Mouse (Mus musculus) neural tube, embryonic 15.5 days (tissue): ENCODE data around the gene Spin1. TPM values are rescaled to one million over a fixed set of nuclear protein-coding genes. Genes with fewer than 3 reads are reported as not detected.
"Not testable (repeated sequence)": the region's sequence is repeated elsewhere in the genome, so short reads cannot be mapped to it uniquely, and the experiment has no call there.

Experiments used
- ATAC-seq: fragments of 200-750 bp; cut with Nextera tagmentation; 2 replicates; pipeline ENCODE4 v1.8.0; 2017; ENCODE audit warnings: mild to moderate bottlenecking, moderate TSS enrichment, moderate library complexity; ENCODE audit not compliant: low FRiP score
- H3K27ac ChIP-seq: fragments of 300-500 bp; sonication (generic); replicated peaks from 2 replicates; pipeline ENCODE4 v1.5.1; 2015; ENCODE audit warnings: mild to moderate bottlenecking, inconsistent platforms
- H3K27me3 ChIP-seq: fragments of 300-500 bp; sonication (generic); replicated peaks from 2 replicates; pipeline ENCODE4 v1.6.1; 2015; ENCODE audit warnings: inconsistent platforms
- H3K36me3 ChIP-seq: fragments of 300-500 bp; sonication (generic); 2 replicates; pipeline ENCODE4 v1.6.1; 2015; ENCODE audit warnings: inconsistent platforms
- H3K4me1 ChIP-seq: fragments of 300-500 bp; sonication (generic); 2 replicates; pipeline ENCODE4 v1.6.1; 2015; ENCODE audit warnings: inconsistent platforms
- H3K4me2 ChIP-seq: fragments of 300-500 bp; sonication (generic); 2 replicates; pipeline ENCODE4 v1.6.1; 2015; ENCODE audit warnings: inconsistent platforms, mild to moderate bottlenecking, moderate library complexity
- H3K4me3 ChIP-seq: fragments of 300-500 bp; sonication (generic); replicated peaks from 2 replicates; pipeline ENCODE4 v1.5.1; 2015; ENCODE audit warnings: mild to moderate bottlenecking, inconsistent platforms
- H3K9ac ChIP-seq: fragments of 300-500 bp; sonication (generic); replicated peaks from 2 replicates; pipeline ENCODE4 v1.6.1; 2015; ENCODE audit warnings: mild to moderate bottlenecking, inconsistent platforms
- H3K9me3 ChIP-seq: fragments of 300-500 bp; sonication (generic); replicated peaks from 2 replicates; pipeline ENCODE4 v1.6.1; 2016; ENCODE audit warnings: inconsistent platforms
- WGBS: fragments of 180-500 bp; shearing (Covaris S2); methylation state at CpG from one replicate; pipeline ENCODE4 v1.1.7; 2015; ENCODE audit warnings: mixed read lengths; 5-methylcytosine and 5-hydroxymethylcytosine counted together
- polyA plus RNA-seq: library from polyadenylated mRNA; unstranded; fragments of >200 nt; fragmentation: Nextera tagmentation; extraction: Ambion mirVana; gene quantifications from 2 replicates; pipeline ENCODE4 v1.2.1, GENCODE M21; 2015

The Spin1 gene
- polyA plus RNA-seq = 125 and 135 TPM in 2 replicates

GRCm38 (mm10) chr13:51100233-51101015 is at the start of gene Spin1:
Spin1 (plus strand) TSS chr13:51100880.
- Histone ChIP-seq H3K27me3 (no peaks in the 10 kb centered on the region), H3K4me2 (peak within 1 kb of the TSS; percentile 82), H3K9ac (peak within 1 kb of the TSS; percentile 95), H3K4me1 (peaks cover 27% of the 10 kb centered on the region), H3K36me3 (no peaks in the 10 kb centered on the region), H3K9me3 (no peaks in the 10 kb centered on the region), H3K27ac (peak within 1 kb of the TSS; percentile 97), H3K4me3 (peak within 1 kb of the TSS; percentile 86)
- WGBS = under 1% methylated on average over 62 of the region's 85 CpGs
- ATAC-seq = peak; percentile 90

- Histone ChIP-seq H3K27me3 (no peaks in the 10 kb centered on the region), H3K4me1 (no peaks in the 10 kb centered on the region), H3K4me3 (no peak overlapping the region), H3K9ac (no peak overlapping the region), H3K4me2 (no peak overlapping the region), H3K27ac (no peak overlapping the region), H3K36me3 (no peaks in the 10 kb centered on the region), H3K9me3 (no peaks in the 10 kb centered on the region)
- no peak for ATAC-seq
- 90% methylated on average over 4 of the region's 4 CpGs for WGBS
These were observed 49.7 kb upstream of the Spin1 start for GRCm38 (mm10) chr13:51051016-51051415.

DNA sequence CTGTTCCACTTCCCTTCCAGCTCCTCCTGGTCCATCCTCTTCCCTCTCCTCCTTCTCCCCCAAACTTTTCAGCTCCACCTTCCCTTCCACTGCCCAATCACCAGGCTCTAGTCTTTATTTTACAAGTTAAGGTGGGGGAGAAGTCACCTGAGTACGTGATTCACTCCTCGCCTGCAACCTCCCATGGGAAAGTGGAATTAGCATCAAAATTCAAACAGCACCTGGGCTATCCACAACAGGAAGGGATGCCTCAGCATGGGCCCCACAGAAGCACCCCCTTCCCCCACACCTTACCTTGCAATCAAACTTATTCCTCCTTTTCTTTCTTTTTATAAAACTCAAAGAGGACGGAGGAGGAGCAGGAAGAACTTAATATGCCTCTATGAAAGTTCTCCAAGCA is 48.3 kb upstream of the Spin1 start:
- no peaks in the 10 kb centered on the region for H3K36me3 ChIP-seq
- no peak for ATAC-seq
- no peak overlapping the region for H3K4me2 ChIP-seq
- H3K27me3 ChIP-seq = no peaks in the 10 kb centered on the region
- no peaks in the 10 kb centered on the region for H3K9me3 ChIP-seq
- no peak overlapping the region for H3K27ac ChIP-seq
- no peak overlapping the region for H3K4me3 ChIP-seq
- H3K9ac ChIP-seq = no peak overlapping the region
- 67% methylated on average over 3 of the region's 3 CpGs for WGBS
- H3K4me1 ChIP-seq = no peaks in the 10 kb centered on the region

- Histone ChIP-seq H3K9ac (no peak overlapping the region), H3K9me3 (no peaks in the 10 kb centered on the region), H3K36me3 (no peaks in the 10 kb centered on the region), H3K4me1 (no peaks in the 10 kb centered on the region), H3K4me2 (no peak overlapping the region), H3K4me3 (no peak overlapping the region), H3K27ac (no peak overlapping the region), H3K27me3 (no peaks in the 10 kb centered on the region)
- ATAC-seq = no peak
- WGBS = 92% methylated on average over 6 of the region's 6 CpGs
These were observed 37.7 kb upstream of the Spin1 start for GRCm38 (mm10) chr13:51063024-51063423.

DNA sequence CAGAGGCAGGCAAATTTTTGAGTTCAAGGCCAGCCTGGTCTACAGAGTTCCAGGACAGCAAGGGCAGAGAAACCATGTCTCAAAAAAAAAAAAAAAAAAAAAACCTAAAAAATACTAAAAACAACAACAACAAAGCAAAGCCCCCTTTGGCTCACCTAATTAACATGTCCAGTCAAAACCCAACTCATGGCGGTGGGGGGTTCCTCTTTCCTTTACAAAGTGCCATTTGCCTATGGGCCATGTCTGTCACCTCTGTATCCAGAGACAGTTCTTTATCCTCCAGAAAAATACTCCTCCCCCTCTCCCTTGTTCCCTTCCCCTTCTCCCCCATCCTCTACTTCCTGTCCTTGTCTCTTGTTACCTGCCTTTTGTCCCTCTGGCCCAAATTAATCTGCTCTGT is 37.0 kb upstream of the Spin1 start:
- WGBS = 83% methylated on average over 1 of the region's 1 CpGs
- Histone ChIP-seq H3K36me3 (no peaks in the 10 kb centered on the region), H3K4me1 (no peaks in the 10 kb centered on the region), H3K4me3 (no peak overlapping the region), H3K9me3 (no peaks in the 10 kb centered on the region), H3K27ac (no peak overlapping the region), H3K27me3 (no peaks in the 10 kb centered on the region), H3K9ac (no peak overlapping the region), H3K4me2 (no peak overlapping the region)
- ATAC-seq = no peak

DNA sequence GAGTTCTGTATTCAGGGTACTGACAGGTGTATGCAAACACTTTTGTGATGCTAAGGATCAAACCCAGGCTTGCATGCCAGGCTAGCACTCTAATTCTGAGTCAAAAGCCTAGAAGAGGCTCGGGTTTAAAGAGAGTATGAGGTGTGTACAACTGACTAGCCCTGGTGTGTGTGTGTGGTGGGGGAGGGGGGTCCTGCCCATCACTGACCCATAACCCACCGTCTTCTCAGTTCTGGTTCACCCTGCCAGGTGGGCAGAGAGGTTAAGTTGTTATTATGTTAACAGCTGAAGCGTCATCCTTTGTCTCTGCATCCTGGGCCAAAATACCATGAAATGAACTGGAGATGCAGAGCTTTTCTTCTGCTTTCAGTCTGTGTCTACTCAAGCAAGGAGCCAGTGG is 36.3 kb upstream of the Spin1 start:
- WGBS = 74% methylated on average over 3 of the region's 3 CpGs
- Histone ChIP-seq H3K4me1 (no peaks in the 10 kb centered on the region), H3K27ac (no peak overlapping the region), H3K4me3 (no peak overlapping the region), H3K9me3 (no peaks in the 10 kb centered on the region), H3K27me3 (no peaks in the 10 kb centered on the region), H3K36me3 (no peaks in the 10 kb centered on the region), H3K4me2 (no peak overlapping the region), H3K9ac (no peak overlapping the region)
- no peak for ATAC-seq

DNA sequence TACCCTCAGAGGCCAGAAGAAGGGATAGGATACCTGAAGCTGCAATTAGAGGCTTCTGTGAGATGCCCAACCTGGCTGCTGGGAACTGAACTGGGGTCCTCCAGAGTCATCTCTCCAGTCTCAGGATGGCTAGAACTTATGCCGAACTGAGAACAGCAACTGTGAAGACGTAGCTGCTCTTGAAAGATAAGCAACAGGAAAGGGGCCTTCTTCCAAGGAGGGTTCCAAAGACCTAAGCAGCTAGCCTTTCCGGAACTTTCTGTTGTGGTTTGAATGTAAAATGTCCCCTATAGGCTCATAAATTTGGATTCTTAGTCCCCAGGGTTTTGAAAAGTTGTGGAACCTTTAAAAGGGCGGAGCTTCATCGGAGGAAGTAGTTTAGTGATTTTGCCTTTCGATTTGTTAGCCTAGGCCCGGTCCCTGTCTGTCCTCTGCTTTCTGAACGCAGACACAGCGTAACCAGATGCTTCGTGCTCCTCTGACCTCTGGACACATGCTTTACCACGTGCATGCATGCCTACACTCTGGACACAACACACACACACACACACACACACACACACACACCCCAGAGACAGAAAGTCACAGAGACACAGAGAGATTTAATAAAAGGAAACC is 29.5 kb upstream of the Spin1 start:
- 83% methylated on average over 11 of the region's 11 CpGs for WGBS
- Histone ChIP-seq H3K27me3 (no peaks in the 10 kb centered on the region), H3K4me3 (no peak overlapping the region), H3K9ac (no peak overlapping the region), H3K9me3 (no peaks in the 10 kb centered on the region), H3K36me3 (no peaks in the 10 kb centered on the region), H3K27ac (no peak overlapping the region), H3K4me1 (no peaks in the 10 kb centered on the region), H3K4me2 (no peak overlapping the region)
- ATAC-seq = no peak

GRCm38 (mm10) chr13:51071763-51072276 is 28.9 kb upstream of the Spin1 start:
- Histone ChIP-seq H3K9me3 (no peaks in the 10 kb centered on the region), H3K4me1 (no peaks in the 10 kb centered on the region), H3K36me3 (no peaks in the 10 kb centered on the region), H3K9ac (no peak overlapping the region), H3K27ac (no peak overlapping the region), H3K4me2 (no peak overlapping the region), H3K27me3 (no peaks in the 10 kb centered on the region), H3K4me3 (no peak overlapping the region)
- no peak for ATAC-seq
- 73% methylated on average over 8 of the region's 8 CpGs for WGBS

DNA sequence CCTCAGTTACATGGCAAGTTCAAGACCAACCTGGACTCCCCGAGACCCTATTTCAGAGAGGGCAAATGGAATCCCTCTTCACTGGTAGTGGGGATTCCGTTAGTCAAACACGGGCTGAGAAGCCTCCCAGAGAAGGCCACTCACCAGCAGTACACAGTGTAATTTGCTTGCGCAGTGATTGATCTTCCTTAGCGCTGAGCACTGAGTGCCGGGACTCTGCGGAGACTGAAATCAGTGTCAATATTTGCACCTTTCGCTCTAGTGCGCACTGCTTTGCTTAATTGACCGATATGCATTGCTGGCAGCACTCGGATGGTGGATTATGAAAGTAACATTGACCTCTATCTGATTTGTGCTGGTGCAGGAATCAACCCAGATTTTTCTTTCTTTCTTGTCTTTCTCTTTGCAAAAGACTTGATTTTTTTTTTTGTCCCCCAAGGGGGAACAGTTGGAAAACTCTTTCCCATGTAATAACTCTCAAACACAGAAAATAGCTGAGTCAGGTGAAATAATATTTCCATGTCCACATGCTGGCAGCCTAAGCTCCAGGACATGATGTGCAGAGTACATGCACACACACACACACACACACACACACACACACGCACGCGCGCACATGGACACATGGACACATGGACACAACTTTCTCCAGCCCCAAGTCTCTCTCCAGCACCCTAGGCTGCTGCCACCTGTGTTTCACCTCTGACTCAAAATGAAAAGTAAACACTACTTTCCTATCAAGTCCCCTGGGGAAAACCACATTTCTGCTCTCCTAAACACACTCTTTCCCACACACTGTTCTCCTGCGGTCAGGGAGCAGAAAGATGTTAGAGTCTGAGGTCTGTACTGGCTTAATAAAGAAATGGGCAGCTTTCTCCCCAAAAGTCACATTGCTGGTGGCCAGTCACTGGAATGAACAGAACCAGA is 27.5 kb upstream of the Spin1 start:
- Histone ChIP-seq H3K27me3 (no peaks in the 10 kb centered on the region), H3K27ac (no peak overlapping the region), H3K36me3 (no peaks in the 10 kb centered on the region), H3K4me2 (no peak overlapping the region), H3K9ac (no peak overlapping the region), H3K9me3 (no peaks in the 10 kb centered on the region), H3K4me3 (no peak overlapping the region), H3K4me1 (no peaks in the 10 kb centered on the region)
- no peak for ATAC-seq
- WGBS = 85% methylated on average over 16 of the region's 16 CpGs

- no peak overlapping the region for H3K4me2 ChIP-seq
- no peaks in the 10 kb centered on the region for H3K9me3 ChIP-seq
- no peak for ATAC-seq
- no peaks in the 10 kb centered on the region for H3K4me1 ChIP-seq
- no peak overlapping the region for H3K27ac ChIP-seq
- H3K9ac ChIP-seq = no peak overlapping the region
- no peaks in the 10 kb centered on the region for H3K36me3 ChIP-seq
- no peaks in the 10 kb centered on the region for H3K27me3 ChIP-seq
- H3K4me3 ChIP-seq = no peak overlapping the region
- WGBS = 66% methylated on average over 6 of the region's 6 CpGs
These were observed 26.5 kb upstream of the Spin1 start for GRCm38 (mm10) chr13:51074081-51074680.

DNA sequence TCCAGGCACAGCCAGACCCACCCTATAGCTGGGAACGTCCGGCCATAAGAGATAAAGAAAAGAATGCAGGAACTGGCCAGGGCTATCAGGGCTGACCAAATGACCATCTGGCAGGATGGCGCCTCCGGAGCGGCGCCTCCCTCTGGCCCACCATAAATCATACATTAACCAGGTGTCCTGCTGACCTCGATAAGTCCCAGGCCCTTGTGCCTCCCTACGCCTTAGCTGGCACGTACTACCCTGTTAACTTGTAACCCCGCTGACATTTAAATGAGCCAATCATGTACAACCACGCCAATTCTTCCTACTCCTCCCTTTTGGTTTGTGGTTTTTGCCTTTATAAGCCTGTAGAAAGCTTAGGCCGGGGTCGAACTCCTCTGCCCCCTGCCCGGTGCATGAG is 24.5 kb upstream of the Spin1 start:
- H3K36me3 ChIP-seq, H3K4me3 ChIP-seq, ATAC-seq, H3K27ac ChIP-seq, H3K9ac ChIP-seq, H3K4me1 ChIP-seq, H3K9me3 ChIP-seq, H3K27me3 ChIP-seq, H3K4me2 ChIP-seq: not testable (repeated sequence)
- WGBS = 92% methylated on average over 14 of the region's 14 CpGs
